Mouse (Mus musculus): ENCODE measurements around the gene Cfd.

DNA sequence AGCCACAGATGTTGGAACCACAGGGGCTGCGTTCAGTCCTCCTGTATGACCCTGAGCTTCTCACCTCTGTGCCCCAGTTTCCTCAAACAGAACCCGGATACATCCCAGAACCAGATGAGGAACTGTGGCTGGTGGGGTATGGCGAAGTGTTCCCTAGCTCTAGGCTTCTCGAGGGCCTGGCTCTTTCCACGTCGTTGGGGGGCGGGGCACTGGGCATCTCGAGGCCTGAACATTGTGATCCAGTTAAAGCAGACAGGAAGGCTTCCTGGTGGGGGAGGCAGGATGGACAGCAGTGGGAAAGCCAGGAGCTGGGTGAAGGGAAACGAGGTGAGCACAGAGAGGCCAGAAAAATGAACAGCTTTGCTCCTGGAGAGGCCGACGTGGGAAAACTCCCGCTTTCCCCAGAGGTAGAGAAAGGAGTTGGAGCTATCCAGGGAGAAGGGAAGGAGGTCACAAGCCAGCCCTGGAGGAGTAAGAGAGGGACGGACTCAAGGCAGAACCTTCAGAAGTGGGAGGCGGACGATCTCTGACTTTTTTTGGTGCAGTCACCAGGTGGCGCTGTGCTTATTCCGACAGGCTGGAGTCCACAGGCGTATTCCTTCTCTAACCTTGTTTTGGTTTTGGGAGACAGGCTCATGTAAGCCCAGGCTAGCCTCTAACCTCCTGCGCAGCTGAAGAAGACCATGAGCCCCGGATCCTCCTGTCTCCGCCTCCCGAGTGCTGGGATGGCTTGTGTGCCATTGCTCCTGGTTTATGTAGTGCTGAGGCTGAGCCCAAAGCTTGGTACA is 7.2 kb upstream of the Cfd start:
- TF ChIP-seq CTCF (IDR thresholded peaks at IDR 0.05; ENCODE audit: low read depth) (peak; percentile 89), EP300 (IDR thresholded peaks at IDR 0.05; ENCODE audit: low read depth) (no peak)
